ENCODE assay signal across 34 mouse cellular contexts in genomic region chr5:114808385-114808784, GRCm38 (mm10). TPM values are rescaled to one million over a fixed set of nuclear protein-coding genes. Genes with fewer than 3 reads are reported as not detected.
DNase-seq lines count a peak whose midpoint lies in the region; ATAC-seq lines count a peak whose summit lies in the region.
"Had no signal": no experiment of that assay in that cellular context is flagged by ENCODE, and none has a peak within 500 bp of the region (broad histone marks: within the 10 kb centered on the region; RNA-seq: fewer than 3 reads in every experiment).

No protein-coding gene starts in this region.

- peaks cover 14% of the 10 kb centered on the region for H3K36me3 ChIP-seq in midbrain, embryonic 11.5 days (ENCODE audit: control insufficient read depth, insufficient read depth, low read length)
- peaks cover 23% of the 10 kb centered on the region for H3K36me3 ChIP-seq in midbrain, embryonic 15.5 days (replicated peaks)
- peaks cover 62% of the 10 kb centered on the region for H3K36me3 ChIP-seq in limb, embryonic 12.5 days
- peaks cover 36% of the 10 kb centered on the region for H3K36me3 ChIP-seq in liver, embryonic 13.5 days

- 79% methylated on average over 8 of the region's 8 CpGs for whole genome bisulfite sequencing in midbrain, embryonic 11.5 days
- WGBS in midbrain, embryonic 15.5 days, result 85% methylated on average over 8 of the region's 8 CpGs
- WGBS in limb, embryonic 12.5 days, result 52% methylated on average over 8 of the region's 8 CpGs
- WGBS in liver, embryonic 13.5 days (ENCODE audit: insufficient replicate concordance), result 24% methylated on average over 8 of the region's 8 CpGs

- H3K27ac ChIP-seq in midbrain, embryonic 11.5 days (ENCODE audit: low read depth, low read length), result no peak overlapping the region
- no peak overlapping the region for H3K27ac ChIP-seq in midbrain, embryonic 15.5 days
- peak overlapping the region; percentile 56; the same call in 1 of the 2 replicates for H3K27ac ChIP-seq in limb, embryonic 12.5 days
- peak overlapping the region; percentile 86 for H3K27ac ChIP-seq in liver, embryonic 13.5 days
- H3K27ac ChIP-seq: hindbrain, embryonic 15.5 days; layer of hippocampus, adult 2 months; lung, embryonic 15.5 days; midbrain, embryonic 12.5 days had no signal

- no peak overlapping the region for H3K4me2 ChIP-seq in midbrain, embryonic 11.5 days
- no peak overlapping the region for H3K4me2 ChIP-seq in midbrain, embryonic 15.5 days
- no peak overlapping the region for H3K4me2 ChIP-seq in limb, embryonic 12.5 days
- H3K4me2 ChIP-seq in liver, embryonic 13.5 days, result no peak overlapping the region
- H3K4me2 ChIP-seq: hindbrain, embryonic 15.5 days; lung, embryonic 15.5 days; midbrain, embryonic 12.5 days had no signal

- H3K9me3 ChIP-seq in midbrain, embryonic 11.5 days (ENCODE audit: control insufficient read depth, low read length), result no peaks in the 10 kb centered on the region
- no peaks in the 10 kb centered on the region for H3K9me3 ChIP-seq in midbrain, embryonic 15.5 days
- no peaks in the 10 kb centered on the region for H3K9me3 ChIP-seq in limb, embryonic 12.5 days
- H3K9me3 ChIP-seq in liver, embryonic 13.5 days (replicated peaks), result no peaks in the 10 kb centered on the region
- H3K9me3 ChIP-seq: hindbrain, embryonic 15.5 days; lung, embryonic 15.5 days; midbrain, embryonic 12.5 days had no signal

- no peak for ATAC-seq in midbrain, embryonic 11.5 days (ENCODE audit: low FRiP score)
- no peak for ATAC-seq in midbrain, embryonic 15.5 days (replicated peaks)
- ATAC-seq in limb, embryonic 12.5 days (ENCODE audit: insufficient number of reproducible peaks, insufficient read depth, low FRiP score, low TSS enrichment, low read depth), result 0 out of 2 replicates have a peak, but pooled peaks have one; percentile 28
- peak; percentile 58 for ATAC-seq in liver, embryonic 13.5 days (ENCODE audit: low read depth)
- ATAC-seq in megakaryocyte-erythroid progenitor cell, adult 5-6 weeks (replicated peaks; ENCODE audit: low FRiP score, low TSS enrichment, poor library complexity, severe bottlenecking), result peak; percentile 41
- ATAC-seq: activated CD4-positive, CD25-positive, alpha-beta regulatory T cell, adult 4 months; forebrain, postnatal 0 days had no signal

- H3K4me1 ChIP-seq in midbrain, embryonic 11.5 days (ENCODE audit: control insufficient read depth, insufficient read depth, low read length), result peaks cover 6% of the 10 kb centered on the region; the same call in 1 of the 2 replicates
- H3K4me1 ChIP-seq in midbrain, embryonic 15.5 days, result peaks cover 39% of the 10 kb centered on the region
- peaks cover 46% of the 10 kb centered on the region for H3K4me1 ChIP-seq in limb, embryonic 12.5 days (replicated peaks)
- H3K4me1 ChIP-seq in liver, embryonic 13.5 days (replicated peaks), result peaks cover 89% of the 10 kb centered on the region

- H3K4me3 ChIP-seq in midbrain, embryonic 11.5 days (ENCODE audit: low read depth, low read length), result no peak overlapping the region
- H3K4me3 ChIP-seq in midbrain, embryonic 15.5 days, result no peak overlapping the region
- H3K4me3 ChIP-seq in limb, embryonic 12.5 days (replicated peaks), result no peak overlapping the region
- no peak overlapping the region for H3K4me3 ChIP-seq in liver, embryonic 13.5 days (replicated peaks)
- H3K4me3 ChIP-seq: hindbrain, embryonic 15.5 days; layer of hippocampus, adult 2 months; lung, embryonic 15.5 days; midbrain, embryonic 12.5 days had no signal

- no peaks in the 10 kb centered on the region for H3K27me3 ChIP-seq in midbrain, embryonic 11.5 days (ENCODE audit: control insufficient read depth, insufficient read depth, low read length)
- H3K27me3 ChIP-seq in midbrain, embryonic 15.5 days (replicated peaks), result no peaks in the 10 kb centered on the region
- H3K27me3 ChIP-seq in limb, embryonic 12.5 days, result no peaks in the 10 kb centered on the region
- no peaks in the 10 kb centered on the region for H3K27me3 ChIP-seq in liver, embryonic 13.5 days
- H3K27me3 ChIP-seq: hindbrain, embryonic 15.5 days; lung, embryonic 15.5 days; midbrain, embryonic 12.5 days had no signal

- no peak overlapping the region for H3K9ac ChIP-seq in midbrain, embryonic 11.5 days (ENCODE audit: low read length)
- no peak overlapping the region for H3K9ac ChIP-seq in midbrain, embryonic 15.5 days
- H3K9ac ChIP-seq in limb, embryonic 12.5 days (replicated peaks), result no peak overlapping the region
- peak overlapping the region; percentile 60 for H3K9ac ChIP-seq in liver, embryonic 13.5 days
- H3K9ac ChIP-seq: forebrain, postnatal 0 days; hindbrain, embryonic 15.5 days; lung, embryonic 15.5 days; midbrain, embryonic 12.5 days had no signal

- peak; percentile 78 for DNase-seq in midbrain, embryonic 11.5 days (ENCODE audit: low spot score, missing footprints)
- no peak for DNase-seq in liver, embryonic 13.5 days
- no peak for DNase-seq in retina, embryonic 14.5 days (ENCODE audit: low spot score)
- no peak for DNase-seq in layer of hippocampus, adult 9-10 months (ENCODE audit: low spot score)
- DNase-seq: adrenal gland, adult 8-10 months; cerebellum, adult 2 months; cerebellum, postnatal 25 days; forebrain, postnatal 0 days; gastrocnemius, postnatal 14 days; heart, adult 18-20 months; kidney, adult 9 months; kidney, postnatal 14 days; layer of hippocampus, postnatal 36 days; lung, postnatal 36 days; retina, postnatal 1 day; right cerebral cortex, postnatal 4 days had no signal

RNA-seq across cellular contexts. Expression of gene 1500011B03Rik, which starts 14.9 kb away (rescaled TPM):
- polyA plus RNA-seq in midbrain, embryonic 11.5 days (2014; fragmentation: Nextera tagmentation; extraction: Ambion mirVana), result 150 and 157 TPM in 2 replicates
- polyA plus RNA-seq in midbrain, embryonic 15.5 days (2015; fragmentation: Nextera tagmentation; extraction: Ambion mirVana), result 270 and 271 TPM in 2 replicates
- 95.7 and 99.3 TPM in 2 replicates for polyA plus RNA-seq in limb, embryonic 12.5 days (2016; fragmentation: Nextera tagmentation; extraction: Ambion mirVana)
- polyA plus RNA-seq in liver, embryonic 13.5 days (2015; fragmentation: Nextera tagmentation; extraction: Ambion mirVana), result 31.0 and 32.0 TPM in 2 replicates
- total RNA-seq in megakaryocyte-erythroid progenitor cell, adult 5-6 weeks (2014; fragmentation: Nextera tagmentation), result 55.0 and 65.2 TPM in 2 replicates
- total RNA-seq in megakaryocyte-erythroid progenitor cell, adult 5-6 weeks (2017), result 49.4 and 53.2 TPM in 2 replicates

RNA-seq across cellular contexts. Expression of gene Git2, which starts 33.1 kb away (rescaled TPM):
- 29.5 and 30.0 TPM in 2 replicates for polyA plus RNA-seq in midbrain, embryonic 11.5 days (2014; fragmentation: Nextera tagmentation; extraction: Ambion mirVana)
- 51.6 and 52.9 TPM in 2 replicates for polyA plus RNA-seq in midbrain, embryonic 15.5 days (2015; fragmentation: Nextera tagmentation; extraction: Ambion mirVana)
- polyA plus RNA-seq in limb, embryonic 12.5 days (2016; fragmentation: Nextera tagmentation; extraction: Ambion mirVana), result 46.8 and 48.8 TPM in 2 replicates
- polyA plus RNA-seq in liver, embryonic 13.5 days (2015; fragmentation: Nextera tagmentation; extraction: Ambion mirVana), result 14.8 and 16.3 TPM in 2 replicates
- 81.5 and 99.6 TPM in 2 replicates for total RNA-seq in megakaryocyte-erythroid progenitor cell, adult 5-6 weeks (2014; fragmentation: Nextera tagmentation)
- 45.2 and 48.5 TPM in 2 replicates for total RNA-seq in megakaryocyte-erythroid progenitor cell, adult 5-6 weeks (2017)

RNA-seq across cellular contexts. Expression of gene Ankrd13a, which starts 33.9 kb away (rescaled TPM):
- 64.7 and 71.9 TPM in 2 replicates for polyA plus RNA-seq in midbrain, embryonic 11.5 days (2014; fragmentation: Nextera tagmentation; extraction: Ambion mirVana)
- 31.1 and 34.7 TPM in 2 replicates for polyA plus RNA-seq in midbrain, embryonic 15.5 days (2015; fragmentation: Nextera tagmentation; extraction: Ambion mirVana)
- polyA plus RNA-seq in limb, embryonic 12.5 days (2016; fragmentation: Nextera tagmentation; extraction: Ambion mirVana), result 52.9 and 58.5 TPM in 2 replicates
- 43.3 and 49.0 TPM in 2 replicates for polyA plus RNA-seq in liver, embryonic 13.5 days (2015; fragmentation: Nextera tagmentation; extraction: Ambion mirVana)
- 351 and 396 TPM in 2 replicates for total RNA-seq in megakaryocyte-erythroid progenitor cell, adult 5-6 weeks (2014; fragmentation: Nextera tagmentation)
- 330 and 379 TPM in 2 replicates for total RNA-seq in megakaryocyte-erythroid progenitor cell, adult 5-6 weeks (2017)

RNA-seq across cellular contexts. Expression of gene 4930519G04Rik, which starts 45.1 kb away (rescaled TPM):
- polyA plus RNA-seq in midbrain, embryonic 11.5 days (2014; fragmentation: Nextera tagmentation; extraction: Ambion mirVana), result not detected in 2 replicates
- not detected in 2 replicates for polyA plus RNA-seq in midbrain, embryonic 15.5 days (2015; fragmentation: Nextera tagmentation; extraction: Ambion mirVana)
- polyA plus RNA-seq in limb, embryonic 12.5 days (2016; fragmentation: Nextera tagmentation; extraction: Ambion mirVana), result not detected in 2 replicates
- not detected in 2 replicates for polyA plus RNA-seq in liver, embryonic 13.5 days (2015; fragmentation: Nextera tagmentation; extraction: Ambion mirVana)
- total RNA-seq in megakaryocyte-erythroid progenitor cell, adult 5-6 weeks (2014; fragmentation: Nextera tagmentation), result not detected in 2 replicates
- not detected in 2 replicates for total RNA-seq in megakaryocyte-erythroid progenitor cell, adult 5-6 weeks (2017)
- total RNA-seq: adrenal gland, adult 8-10 months; forebrain, postnatal 0 days; gastrocnemius, postnatal 14 days; heart, adult 18-20 months; layer of hippocampus, adult 2 months; layer of hippocampus, postnatal 36 days; left cerebral cortex, postnatal 10 days had no signal
- polyA plus RNA-seq: activated CD4-positive, CD25-positive, alpha-beta regulatory T cell, adult 4 months; C2C12; cerebellum, adult 2 months; forebrain, embryonic 11.5 days; forebrain, postnatal 0 days; heart, embryonic 16.5 days; hindbrain, embryonic 15.5 days; limb, embryonic 14.5 days; lung, embryonic 15.5 days; midbrain, embryonic 12.5 days; neural tube, embryonic 11.5 days; stomach, embryonic 14.5 days; thymus, postnatal 0 days had no signal

RNA-seq across cellular contexts. Expression of gene Gm9936, which starts 50.1 kb away (rescaled TPM):
- polyA plus RNA-seq in midbrain, embryonic 11.5 days (2014; fragmentation: Nextera tagmentation; extraction: Ambion mirVana), result 0.28 and 0.56 TPM in 2 replicates
- 3.0 and 3.6 TPM in 2 replicates for polyA plus RNA-seq in midbrain, embryonic 15.5 days (2015; fragmentation: Nextera tagmentation; extraction: Ambion mirVana)
- polyA plus RNA-seq in limb, embryonic 12.5 days (2016; fragmentation: Nextera tagmentation; extraction: Ambion mirVana), result 0.23 and 0.31 TPM in 2 replicates
- not detected in 2 replicates for polyA plus RNA-seq in liver, embryonic 13.5 days (2015; fragmentation: Nextera tagmentation; extraction: Ambion mirVana)
- not detected in 2 replicates for total RNA-seq in megakaryocyte-erythroid progenitor cell, adult 5-6 weeks (2014; fragmentation: Nextera tagmentation)
- total RNA-seq in megakaryocyte-erythroid progenitor cell, adult 5-6 weeks (2017), result not detected in 2 replicates
- total RNA-seq: adrenal gland, adult 8-10 months; gastrocnemius, postnatal 14 days; heart, adult 18-20 months; hematopoietic stem cell, adult 5-6 weeks; monocyte, adult 5-6 weeks had no signal
- polyA plus RNA-seq: activated CD4-positive, CD25-positive, alpha-beta regulatory T cell, adult 4 months; C2C12; heart, embryonic 16.5 days; lung, embryonic 15.5 days; thymus, postnatal 0 days had no signal

Comparison
In these comparisons a context has a peak if more than half of its experiments do, and no peak if none do; other contexts are left out.
1. ATAC-seq: peak in limb, embryonic 12.5 days (single experiment), liver, embryonic 13.5 days (single experiment) and megakaryocyte-erythroid progenitor cell, adult 5-6 weeks (single experiment); none in midbrain, embryonic 11.5 days (single experiment) and midbrain, embryonic 15.5 days (single experiment).
2. H3K27ac ChIP-seq: peak in limb, embryonic 12.5 days (single experiment) and liver, embryonic 13.5 days (single experiment); none in midbrain, embryonic 11.5 days (single experiment) and midbrain, embryonic 15.5 days (single experiment).